Mouse (Mus musculus): ENCODE data around the gene Nbas. TPM values are rescaled to one million over a fixed set of nuclear protein-coding genes. Genes with fewer than 3 reads are reported as not detected.

Gene Nbas
- polyA plus RNA-seq (2016; fragmentation: Nextera tagmentation; extraction: Ambion mirVana), result 15.2 and 18.3 TPM in 2 replicates

DNA sequence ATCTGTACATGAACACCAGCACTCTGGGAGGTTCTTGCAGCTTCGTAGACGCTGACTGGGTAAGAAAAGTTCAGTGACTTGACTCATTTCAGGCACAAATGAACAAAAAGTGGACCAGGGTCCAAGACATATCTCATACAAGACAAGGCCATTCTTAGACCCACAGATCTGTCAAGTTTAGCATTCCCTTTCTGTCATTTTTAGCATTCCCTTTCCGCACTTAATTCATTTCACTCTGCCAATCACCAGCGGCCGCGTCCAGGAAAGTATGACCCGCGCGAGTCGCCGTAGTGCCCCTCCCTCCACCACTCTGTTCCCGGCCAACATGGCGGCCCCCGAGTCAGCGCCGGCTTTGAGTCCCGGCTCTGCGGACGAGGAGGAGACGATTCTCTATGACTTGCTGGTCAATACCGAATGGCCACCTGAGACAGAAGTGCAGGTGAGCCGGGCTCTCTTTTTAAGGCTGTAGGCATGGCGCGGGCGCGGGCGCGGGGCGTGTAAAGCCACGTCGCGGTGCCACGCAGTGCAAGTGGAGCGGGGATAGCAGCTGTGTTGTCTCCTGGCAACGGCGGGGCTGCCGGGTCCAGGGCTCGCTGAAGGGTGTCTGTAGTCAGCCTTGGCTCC is at the start of gene Nbas:
Nbas (plus strand) TSS at position 308 of the 624 bp plus-strand sequence.
- Histone ChIP-seq H3K9me3 (replicated peaks) (no peaks in the 10 kb centered on the region), H3K36me3 (0 out of 2 replicates have a peak, but pooled peaks cover 3% of the 10 kb centered on the region), H3K4me3 (peak within 1 kb of the TSS; percentile 95), H3K27ac (peak within 1 kb of the TSS; percentile 91), H3K27me3 (ENCODE audit: low read depth, poor library complexity, severe bottlenecking) (no peaks in the 10 kb centered on the region), H3K4me1 (peaks cover 9% of the 10 kb centered on the region)
- WGBS, result 5% methylated on average over 38 of the region's 38 CpGs
- DNase-seq (ENCODE audit: low spot score), result peak; percentile 94

GRCm38 (mm10) chr12:13242453-13242852 is 26.5 kb upstream of the Nbas start:
- peaks cover 89% of the 10 kb centered on the region for H3K36me3 ChIP-seq

GRCm38 (mm10) chr12:13248691-13249572 is 20.0 kb upstream of the Nbas start, which contains the start of gene Ddx1:
Gene Ddx1 (minus strand): TSS chr12:13249213.
- Histone ChIP-seq H3K9me3 (replicated peaks) (no peaks in the 10 kb centered on the region), H3K4me3 (peak within 1 kb of the TSS; percentile 95), H3K4me1 (peaks cover 9% of the 10 kb centered on the region), H3K27ac (peak within 1 kb of the TSS; percentile 96), H3K27me3 (ENCODE audit: low read depth, poor library complexity, severe bottlenecking) (no peaks in the 10 kb centered on the region), H3K36me3 (peaks cover 24% of the 10 kb centered on the region)
- WGBS, result 3% methylated on average over 53 of the region's 59 CpGs
- peak; percentile 89 for DNase-seq (ENCODE audit: low spot score)

More at GRCm38 (mm10) chr12:13242453-13242852, 26.5 kb upstream of the Nbas start:
- no peak overlapping the region for H3K4me3 ChIP-seq
- no peaks in the 10 kb centered on the region for H3K4me1 ChIP-seq
- no peak overlapping the region for H3K27ac ChIP-seq
- H3K9me3 ChIP-seq (replicated peaks), result no peaks in the 10 kb centered on the region
- DNase-seq (ENCODE audit: low spot score), result no peak
- no peaks in the 10 kb centered on the region for H3K27me3 ChIP-seq (ENCODE audit: low read depth, poor library complexity, severe bottlenecking)

DNA sequence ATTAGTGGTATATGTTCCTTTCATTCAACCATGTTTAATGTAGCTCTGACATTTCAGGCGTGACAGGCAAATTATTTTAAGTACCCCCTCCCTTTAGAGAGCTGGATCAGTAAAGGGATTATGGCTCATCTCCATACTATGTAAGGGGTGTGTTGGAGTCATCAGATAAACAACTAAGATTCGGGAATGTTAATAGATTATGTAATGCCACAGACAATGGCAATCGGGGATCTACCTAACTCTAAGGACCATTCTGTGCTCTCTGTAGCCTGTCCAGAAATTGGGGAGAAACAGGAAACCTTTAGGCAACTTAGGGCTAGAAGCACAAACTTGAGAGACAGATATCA is 19.4 kb upstream of the Nbas start:
- Histone ChIP-seq H3K4me1 (peaks cover 9% of the 10 kb centered on the region), H3K27ac (peak overlapping the region; percentile 96), H3K9me3 (replicated peaks) (no peaks in the 10 kb centered on the region), H3K4me3 (peak overlapping the region; percentile 95), H3K27me3 (ENCODE audit: low read depth, poor library complexity, severe bottlenecking) (no peaks in the 10 kb centered on the region), H3K36me3 (peaks cover 18% of the 10 kb centered on the region)
- DNase-seq (ENCODE audit: low spot score), result no peak
- WGBS, result 87% methylated on average over 3 of the region's 3 CpGs

GRCm38 (mm10) chr12:13255068-13255467 is 13.9 kb upstream of the Nbas start:
- no peak overlapping the region for H3K4me3 ChIP-seq
- WGBS, result 48% methylated on average over 3 of the region's 3 CpGs
- DNase-seq (ENCODE audit: low spot score), result no peak
- no peak overlapping the region for H3K27ac ChIP-seq
- H3K36me3 ChIP-seq, result no peaks in the 10 kb centered on the region
- H3K9me3 ChIP-seq (replicated peaks), result no peaks in the 10 kb centered on the region
- H3K27me3 ChIP-seq (ENCODE audit: low read depth, poor library complexity, severe bottlenecking), result no peaks in the 10 kb centered on the region
- H3K4me1 ChIP-seq, result peaks cover 2% of the 10 kb centered on the region; the same call in 1 of the 2 replicates

GRCm38 (mm10) chr12:13255701-13256100 is 13.2 kb upstream of the Nbas start:
- Histone ChIP-seq H3K9me3 (replicated peaks) (no peaks in the 10 kb centered on the region), H3K4me1 (peaks cover 2% of the 10 kb centered on the region; the same call in 1 of the 2 replicates), H3K27ac (no peak overlapping the region), H3K4me3 (no peak overlapping the region), H3K36me3 (no peaks in the 10 kb centered on the region), H3K27me3 (ENCODE audit: low read depth, poor library complexity, severe bottlenecking) (no peaks in the 10 kb centered on the region)
- WGBS, result 68% methylated on average over 2 of the region's 2 CpGs
- no peak for DNase-seq (ENCODE audit: low spot score)

DNA sequence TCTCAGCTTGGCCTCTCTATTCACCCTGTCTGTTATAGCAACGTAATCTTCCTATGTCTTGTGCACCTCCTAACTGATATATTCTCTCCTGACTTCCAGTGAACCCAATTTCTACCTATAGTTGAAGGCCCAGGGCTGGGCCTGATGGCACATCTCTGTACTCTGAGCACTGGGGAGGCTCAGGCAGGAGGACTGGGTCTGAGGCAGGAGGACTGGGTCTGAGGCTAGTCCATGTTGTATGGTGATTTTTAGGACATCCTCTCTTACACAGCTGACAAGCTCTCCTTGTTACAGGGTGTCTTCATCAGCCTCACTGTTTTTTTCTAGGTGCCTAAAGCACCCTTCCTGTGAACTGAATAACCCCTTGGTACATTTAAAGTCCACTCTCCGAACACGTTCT is 521 bp upstream of the Nbas start:
- Histone ChIP-seq H3K4me1 (peaks cover 9% of the 10 kb centered on the region), H3K27ac (peak overlapping the region; percentile 91)

DNA sequence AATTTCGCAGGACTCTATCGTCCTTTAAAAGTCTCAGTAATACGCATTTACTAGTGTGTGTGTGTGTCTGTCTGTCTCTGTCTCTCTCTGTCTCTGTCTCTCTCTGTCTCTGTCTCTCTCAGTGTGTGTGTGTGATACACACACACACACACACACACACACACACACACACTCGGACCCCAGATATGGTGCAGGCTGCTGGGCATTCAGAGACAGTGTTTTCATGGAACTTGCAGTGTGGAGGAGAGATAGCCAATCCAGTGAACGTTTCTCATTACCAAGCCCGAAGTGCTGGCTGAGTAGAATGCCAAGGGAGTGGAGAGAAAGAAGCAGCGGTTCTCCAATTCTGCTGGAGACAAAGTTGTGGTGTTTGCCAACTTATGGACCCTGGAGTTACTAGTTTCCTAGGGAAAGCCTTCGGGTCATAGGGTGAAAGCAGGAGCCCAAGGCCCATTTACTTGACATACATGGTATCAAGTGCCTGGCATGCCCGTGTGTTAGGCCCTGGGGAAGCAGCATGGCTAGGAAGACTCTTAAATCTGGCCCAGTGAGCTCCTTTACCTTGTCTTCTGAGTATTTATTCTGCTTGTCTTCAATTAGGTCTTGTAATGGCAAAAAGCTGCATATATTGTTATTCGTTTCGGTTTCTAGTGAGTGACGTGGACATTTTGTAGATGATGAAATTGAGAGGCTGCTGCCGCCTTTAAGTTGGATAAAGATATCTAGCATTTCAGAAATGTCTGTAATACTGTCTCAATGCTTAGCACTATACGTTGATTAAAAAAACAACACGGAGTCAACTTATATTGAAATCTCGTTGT is 847 bp downstream of the Nbas start:
- peak overlapping the region; percentile 95 for H3K4me3 ChIP-seq
- peaks cover 9% of the 10 kb centered on the region for H3K4me1 ChIP-seq
- 55% methylated on average over 16 of the region's 16 CpGs for WGBS
- H3K27ac ChIP-seq, result peak overlapping the region; percentile 91
- H3K27me3 ChIP-seq (ENCODE audit: low read depth, poor library complexity, severe bottlenecking), result no peaks in the 10 kb centered on the region
- H3K9me3 ChIP-seq (replicated peaks), result no peaks in the 10 kb centered on the region
- peak; percentile 35 for DNase-seq (ENCODE audit: low spot score)
- peaks cover 12% of the 10 kb centered on the region for H3K36me3 ChIP-seq

More for the DNA sequence above, 521 bp upstream of the Nbas start:
- DNase-seq (ENCODE audit: low spot score), result no peak
- 48% methylated on average over 3 of the region's 3 CpGs for WGBS
- Histone ChIP-seq H3K9me3 (replicated peaks) (no peaks in the 10 kb centered on the region), H3K36me3 (no peaks in the 10 kb centered on the region), H3K4me3 (peak overlapping the region; percentile 95), H3K27me3 (ENCODE audit: low read depth, poor library complexity, severe bottlenecking) (no peaks in the 10 kb centered on the region)

DNA sequence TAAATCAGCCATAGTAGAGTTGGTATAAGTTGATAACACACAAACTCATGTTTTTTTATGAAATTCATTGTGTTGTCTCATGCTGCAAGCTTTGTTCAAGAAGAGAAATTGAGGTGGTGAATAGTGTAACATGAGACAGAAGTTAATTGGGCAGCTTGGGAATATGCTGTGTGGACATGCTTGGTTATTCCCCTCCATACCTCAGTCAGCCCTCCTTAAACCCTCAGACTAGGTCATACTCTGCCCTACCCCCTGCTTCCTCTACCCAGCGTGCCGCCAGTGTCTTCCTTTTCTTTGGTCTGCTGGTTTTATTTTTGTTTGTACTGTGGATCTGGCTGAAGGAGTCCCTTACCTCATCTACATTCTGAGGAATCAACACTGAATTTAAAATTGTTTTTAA is 22.5 kb downstream of the Nbas start:
- peaks cover 15% of the 10 kb centered on the region for H3K36me3 ChIP-seq
- 87% methylated on average over 2 of the region's 2 CpGs for WGBS
- no peaks in the 10 kb centered on the region for H3K9me3 ChIP-seq (replicated peaks)
- peaks cover 19% of the 10 kb centered on the region for H3K4me1 ChIP-seq
- H3K4me3 ChIP-seq, result no peak overlapping the region
- H3K27ac ChIP-seq, result no peak overlapping the region
- no peaks in the 10 kb centered on the region for H3K27me3 ChIP-seq (ENCODE audit: low read depth, poor library complexity, severe bottlenecking)
- no peak for DNase-seq (ENCODE audit: low spot score)

DNA sequence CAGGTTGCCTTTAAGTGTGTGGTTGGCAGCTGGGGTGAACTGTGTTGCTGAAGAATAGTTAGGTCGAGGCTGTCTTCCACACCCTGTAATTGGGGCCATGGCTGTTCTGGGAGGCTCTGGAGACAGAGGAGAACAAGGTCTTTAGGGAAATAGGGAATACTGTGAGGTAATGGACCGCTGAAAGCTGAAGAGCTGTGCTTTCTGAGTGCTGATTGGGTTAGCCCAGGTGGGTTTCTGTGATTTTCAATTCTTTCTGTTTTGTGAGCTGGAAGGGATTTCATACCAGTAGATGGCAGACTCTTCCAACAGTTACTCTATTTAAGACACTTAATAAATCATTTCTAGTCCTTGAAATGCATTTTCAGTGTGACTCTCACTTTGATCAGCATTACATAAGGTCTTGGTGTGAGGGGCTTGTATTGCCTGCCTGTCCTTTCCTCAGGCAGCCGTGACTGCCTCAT is 24.5 kb downstream of the Nbas start:
- Histone ChIP-seq H3K27ac (no peak overlapping the region), H3K9me3 (replicated peaks) (no peaks in the 10 kb centered on the region), H3K4me3 (no peak overlapping the region), H3K4me1 (peaks cover 19% of the 10 kb centered on the region), H3K36me3 (peaks cover 13% of the 10 kb centered on the region), H3K27me3 (ENCODE audit: low read depth, poor library complexity, severe bottlenecking) (no peaks in the 10 kb centered on the region)
- DNase-seq (ENCODE audit: low spot score), result peak; percentile 49
- 39% methylated on average over 3 of the region's 3 CpGs for WGBS

DNA sequence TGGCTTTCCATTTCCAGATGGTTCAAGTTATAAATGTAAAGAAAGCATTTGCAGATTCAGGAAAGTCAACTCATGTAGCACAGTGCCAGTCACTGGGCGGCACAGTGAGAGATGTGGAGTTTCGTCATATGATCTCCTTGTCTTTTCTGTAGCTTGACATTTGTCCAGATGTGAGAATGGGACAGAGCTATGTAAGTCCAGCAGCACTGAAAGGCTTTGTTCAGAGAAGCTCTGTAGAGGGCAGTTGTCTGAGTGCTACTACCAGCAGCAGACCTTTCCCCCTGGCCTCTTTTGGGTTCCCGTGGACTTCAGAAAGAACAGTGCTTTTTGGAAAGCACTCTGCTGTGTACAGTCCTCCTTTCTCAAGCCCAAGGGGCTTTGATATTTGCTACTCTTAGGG is 34.1 kb downstream of the Nbas start:
- 87% methylated on average over 3 of the region's 3 CpGs for WGBS

GRCm38 (mm10) chr12:13313966-13314365 is 45.0 kb downstream of the Nbas start:
- Histone ChIP-seq H3K9me3 (replicated peaks) (no peaks in the 10 kb centered on the region), H3K27ac (no peak overlapping the region), H3K4me1 (no peaks in the 10 kb centered on the region), H3K4me3 (no peak overlapping the region), H3K36me3 (peaks cover 18% of the 10 kb centered on the region), H3K27me3 (ENCODE audit: low read depth, poor library complexity, severe bottlenecking) (no peaks in the 10 kb centered on the region)
- WGBS, result 96% methylated on average over 2 of the region's 2 CpGs
- no peak for DNase-seq (ENCODE audit: low spot score)

More for the DNA sequence above, 34.1 kb downstream of the Nbas start:
- no peak for DNase-seq (ENCODE audit: low spot score)
- H3K4me1 ChIP-seq, result peaks cover 2% of the 10 kb centered on the region; the same call in 1 of the 2 replicates
- no peak overlapping the region for H3K4me3 ChIP-seq
- peaks cover 19% of the 10 kb centered on the region; the same call in 1 of the 2 replicates for H3K36me3 ChIP-seq
- H3K27ac ChIP-seq, result no peak overlapping the region
- no peaks in the 10 kb centered on the region for H3K27me3 ChIP-seq (ENCODE audit: low read depth, poor library complexity, severe bottlenecking)
- no peaks in the 10 kb centered on the region for H3K9me3 ChIP-seq (replicated peaks)

Measured in limb, embryonic 10.5 days (tissue).